Mouse (Mus musculus) G1E (cell line): ENCODE measurements around the gene Mta3.

Experiments used
- CTCF ChIP-seq: IDR thresholded peaks from 2 replicates; pipeline ENCODE4 v1.5.1; 2012; ENCODE audit warnings: low read depth, low read length, inconsistent platforms, mixed read lengths
- GATA1 ChIP-seq: IDR thresholded peaks from 2 replicates; pipeline ENCODE4 v1.6.1; 2012; ENCODE audit warnings: borderline replicate concordance, low read length, inconsistent platforms, mixed read lengths
- GATA2 ChIP-seq: IDR thresholded peaks from 2 replicates; pipeline ENCODE4 v1.6.1; 2012; ENCODE audit warnings: low read depth, low read length, inconsistent platforms, borderline replicate concordance
- POLR2AphosphoS5 ChIP-seq: IDR thresholded peaks from 2 replicates; pipeline ENCODE4 v1.6.1; 2012; ENCODE audit warnings: low read depth, low read length, inconsistent platforms; ENCODE audit not compliant: insufficient replicate concordance
- TAL1 ChIP-seq: conservative IDR thresholded peaks from 2 replicates; pipeline ENCODE4 v1.6.1; 2012; ENCODE audit warnings: low read depth, low read length, inconsistent platforms, mixed read lengths

DNA sequence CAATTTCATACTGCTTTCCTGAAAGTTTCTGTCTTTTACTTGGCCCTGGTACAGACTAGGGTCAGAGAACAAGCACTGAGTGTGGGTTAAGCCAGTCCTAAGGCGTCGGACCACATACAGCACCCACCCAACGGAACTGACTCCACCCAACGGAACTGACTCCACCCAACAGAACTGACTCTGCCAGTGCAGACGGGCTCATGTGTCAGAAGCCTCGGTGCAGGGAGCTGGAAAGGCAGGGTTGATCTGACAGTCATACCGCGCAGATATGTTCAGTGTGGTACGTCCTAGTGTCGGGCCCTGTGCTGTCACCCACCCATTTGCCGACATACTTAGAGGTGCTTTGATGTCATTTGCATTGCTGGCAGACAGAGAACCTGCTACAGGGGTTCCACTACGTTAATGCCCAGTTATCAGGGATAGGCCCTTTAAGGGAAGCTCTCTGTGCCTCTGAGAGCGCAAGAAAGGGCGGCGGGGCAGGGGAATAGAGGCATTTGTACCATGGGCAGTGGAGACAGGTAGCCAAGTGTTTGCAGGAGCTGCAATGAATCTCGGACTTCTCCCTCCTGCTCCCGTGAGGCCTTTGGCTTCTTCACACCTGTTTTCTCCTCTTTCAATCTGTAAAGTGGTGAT is 103.3 kb downstream of the Mta3 start:
- no peak for TF ChIP-seq CTCF
- no peak for TF ChIP-seq POLR2AphosphoS5
- TF ChIP-seq TAL1, result no peak
- TF ChIP-seq GATA1, result no peak
- no peak for TF ChIP-seq GATA2
